Mouse (Mus musculus) liver, embryonic 11.5 days (tissue): ENCODE measurements at regions not wholly inside any gene's neighbourhood (a gene's known extent, or its start where the extent isn't known, plus 50 kb on each side); places are given as distances from the start of the nearest gene placed in this dataset.
"Not testable (repeated sequence)": the region's sequence is repeated elsewhere in the genome, so short reads cannot be mapped to it uniquely, and the experiment has no call there.

Experiments
- ATAC-seq: fragments of 200-750 bp; cut with Nextera tagmentation; replicated peaks from 2 replicates; pipeline ENCODE4 v1.8.0; 2017; ENCODE audit warnings: moderate number of reproducible peaks, mild to moderate bottlenecking, moderate TSS enrichment, moderate library complexity; ENCODE audit not compliant: low FRiP score
- DNase-seq: peaks from one replicate; pipeline ENCODE4 v3.0.0-alpha.2; 2017; ENCODE audit warnings: low spot score
- H3K27ac ChIP-seq: fragments of 300-500 bp; sonication (generic); 2 replicates; pipeline ENCODE4 v1.5.1; 2014; ENCODE audit warnings: mild to moderate bottlenecking, low read depth, low read length, control low read depth
- H3K27me3 ChIP-seq: fragments of 300-500 bp; sonication (generic); replicated peaks from 2 replicates; pipeline ENCODE4 v1.6.1; 2014; ENCODE audit warnings: low read length, mixed read lengths; ENCODE audit not compliant: control insufficient read depth, insufficient read depth
- H3K36me3 ChIP-seq: fragments of 300-500 bp; sonication (generic); 2 replicates; pipeline ENCODE4 v1.6.1; 2014; ENCODE audit warnings: mild to moderate bottlenecking, low read length, moderate library complexity, mixed read lengths; ENCODE audit not compliant: control insufficient read depth, insufficient read depth
- H3K4me1 ChIP-seq: fragments of 300-500 bp; sonication (generic); replicated peaks from 2 replicates; pipeline ENCODE4 v1.6.1; 2014; ENCODE audit warnings: low read length, mixed read lengths; ENCODE audit not compliant: control insufficient read depth, insufficient read depth
- H3K4me2 ChIP-seq: fragments of 300-500 bp; sonication (generic); 2 replicates; pipeline ENCODE4 v1.6.1; 2014; ENCODE audit warnings: mild to moderate bottlenecking, control low read depth, moderate library complexity
- H3K4me3 ChIP-seq: fragments of 300-500 bp; sonication (generic); 2 replicates; pipeline ENCODE4 v1.5.1; 2014; ENCODE audit warnings: low read depth, low read length, control low read depth
- H3K9ac ChIP-seq: fragments of 300-500 bp; sonication (generic); 2 replicates; pipeline ENCODE4 v1.6.1; 2014; ENCODE audit warnings: low read depth, low read length, control low read depth
- H3K9me3 ChIP-seq: fragments of 300-500 bp; sonication (generic); 2 replicates; pipeline ENCODE4 v1.6.1; 2016; ENCODE audit warnings: low read length, inconsistent platforms, mixed read lengths; ENCODE audit not compliant: control insufficient read depth
- WGBS: fragments of 180-500 bp; shearing (Covaris S2); extraction: QIAGEN DNeasy Blood & Tissue Kit; methylation state at CpG from one replicate; pipeline ENCODE4 v1.1.7; 2014; 5-methylcytosine and 5-hydroxymethylcytosine counted together

DNA sequence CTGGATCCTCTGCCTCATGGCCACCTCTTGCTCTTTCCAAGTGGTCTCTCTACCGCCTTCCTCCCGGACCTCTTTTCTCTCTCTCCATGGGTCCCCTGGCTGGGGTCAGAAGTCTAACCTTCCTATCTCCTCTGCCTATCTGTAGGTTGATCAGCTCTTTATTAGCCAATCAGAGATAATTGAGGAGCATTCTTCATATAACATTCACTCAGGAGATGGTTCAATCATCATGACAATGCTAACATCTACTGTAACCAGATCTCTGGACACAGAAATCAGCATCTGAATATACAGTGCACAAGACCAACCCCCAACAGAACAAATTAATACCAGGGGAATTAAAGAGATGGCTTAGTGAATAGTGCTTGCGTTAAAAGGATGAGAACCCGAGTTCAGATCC is 492.1 kb upstream of the Smim15 start:
- 88% methylated on average over 4 of the region's 4 CpGs for WGBS
- Histone ChIP-seq H3K4me1 (no peaks in the 10 kb centered on the region), H3K27me3 (no peaks in the 10 kb centered on the region), H3K36me3 (no peaks in the 10 kb centered on the region), H3K4me3 (no peak overlapping the region), H3K27ac (no peak overlapping the region), H3K9ac (no peak overlapping the region), H3K9me3 (no peaks in the 10 kb centered on the region), H3K4me2 (no peak overlapping the region)
- DNase-seq, result no peak
- ATAC-seq, result no peak

DNA sequence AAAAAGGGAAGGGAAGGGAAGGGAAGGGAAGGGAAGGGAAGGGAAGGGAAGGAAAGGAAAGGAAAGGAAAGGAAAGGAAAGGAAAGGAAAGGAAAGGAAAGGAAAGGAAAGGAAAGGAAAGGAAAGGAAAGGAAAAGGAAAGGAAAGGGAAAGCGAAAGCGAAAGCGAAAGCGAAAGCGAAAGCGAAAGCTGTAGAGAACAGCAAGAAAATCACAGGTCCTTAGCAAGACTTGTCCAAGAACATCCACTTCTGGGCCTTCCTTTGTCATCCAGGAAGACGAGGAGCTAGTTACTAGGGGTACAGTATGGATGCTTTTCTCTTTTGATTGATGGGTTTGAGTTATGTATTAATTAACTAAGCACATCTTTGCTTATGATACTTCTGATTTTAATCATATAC is 494.3 kb upstream of the Smim15 start:
- WGBS, result 87% methylated on average over 7 of the region's 7 CpGs
- not testable (repeated sequence) for H3K4me3 ChIP-seq, H3K36me3 ChIP-seq

DNA sequence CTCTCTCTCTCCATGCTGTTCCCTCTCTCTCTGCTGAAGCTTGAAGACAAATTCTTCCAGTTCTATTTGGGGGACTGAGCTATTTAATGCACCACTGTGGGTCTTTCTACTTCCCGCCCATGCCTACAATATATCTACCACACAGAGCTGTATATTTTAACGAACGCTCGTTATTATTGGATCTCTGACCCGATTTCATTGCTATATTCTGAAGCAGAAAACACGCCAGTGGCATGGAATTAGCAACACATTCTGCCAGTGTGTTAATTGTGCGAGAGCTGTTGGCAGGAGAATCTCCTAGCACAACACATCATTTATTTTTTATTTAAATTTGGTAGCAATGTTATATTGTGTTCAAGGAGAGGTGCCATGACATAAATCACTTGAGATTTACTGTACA is 497.2 kb upstream of the Smim15 start:
- no peaks in the 10 kb centered on the region for H3K27me3 ChIP-seq
- WGBS, result 88% methylated on average over 7 of the region's 7 CpGs
- H3K4me1 ChIP-seq, result no peaks in the 10 kb centered on the region
- no peaks in the 10 kb centered on the region for H3K36me3 ChIP-seq
- DNase-seq (no peak), ATAC-seq (no peak)
- H3K4me3 ChIP-seq, result no peak overlapping the region
- no peak overlapping the region for H3K9ac ChIP-seq
- no peak overlapping the region for H3K4me2 ChIP-seq
- no peak overlapping the region for H3K27ac ChIP-seq
- no peaks in the 10 kb centered on the region for H3K9me3 ChIP-seq

More for the DNA sequence above, 494.3 kb upstream of the Smim15 start:
- not testable (repeated sequence) for DNase-seq, ATAC-seq, H3K27me3 ChIP-seq, H3K9me3 ChIP-seq, H3K9ac ChIP-seq, H3K4me1 ChIP-seq, H3K27ac ChIP-seq, H3K4me2 ChIP-seq

DNA sequence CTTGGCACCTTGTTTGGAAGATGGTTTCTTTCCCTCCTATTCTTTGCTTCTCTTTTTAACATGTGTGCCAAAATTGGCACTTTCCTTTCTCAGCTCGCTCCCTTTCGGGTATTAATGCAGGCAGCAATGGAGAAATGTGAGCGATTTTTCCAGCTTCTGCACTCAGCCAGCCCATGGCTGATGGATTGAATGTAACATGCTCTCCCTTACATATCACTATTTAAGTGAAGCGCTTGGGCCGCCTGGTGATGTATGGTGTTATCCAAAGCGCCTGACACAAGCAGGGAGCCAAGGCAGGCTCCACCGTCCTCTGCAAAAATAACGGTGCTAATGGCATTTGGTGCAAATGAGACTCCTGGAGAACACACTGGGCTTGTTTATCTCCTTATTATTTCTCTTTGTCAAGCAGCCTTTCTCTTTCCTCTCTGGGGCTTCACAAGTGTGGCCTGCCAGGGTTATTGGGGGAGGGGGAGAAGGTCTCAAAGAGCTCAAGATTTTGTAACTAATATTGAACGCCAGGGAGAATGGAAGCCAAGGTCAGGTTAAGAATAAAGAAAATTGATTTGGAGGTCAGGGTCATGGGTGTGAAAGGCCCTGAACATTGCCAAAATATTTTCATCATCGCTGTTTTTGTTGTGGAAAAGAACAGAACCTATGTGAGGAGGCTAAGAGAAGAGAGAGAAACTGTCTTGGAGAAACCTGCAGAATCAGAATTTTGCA is 497.9 kb upstream of the Smim15 start:
- no peak for ATAC-seq
- Histone ChIP-seq H3K4me1 (no peaks in the 10 kb centered on the region), H3K27ac (no peak overlapping the region), H3K4me3 (no peak overlapping the region), H3K9me3 (no peaks in the 10 kb centered on the region), H3K4me2 (no peak overlapping the region), H3K9ac (no peak overlapping the region), H3K27me3 (no peaks in the 10 kb centered on the region), H3K36me3 (no peaks in the 10 kb centered on the region)
- WGBS, result 71% methylated on average over 10 of the region's 10 CpGs
- DNase-seq, result no peak

DNA sequence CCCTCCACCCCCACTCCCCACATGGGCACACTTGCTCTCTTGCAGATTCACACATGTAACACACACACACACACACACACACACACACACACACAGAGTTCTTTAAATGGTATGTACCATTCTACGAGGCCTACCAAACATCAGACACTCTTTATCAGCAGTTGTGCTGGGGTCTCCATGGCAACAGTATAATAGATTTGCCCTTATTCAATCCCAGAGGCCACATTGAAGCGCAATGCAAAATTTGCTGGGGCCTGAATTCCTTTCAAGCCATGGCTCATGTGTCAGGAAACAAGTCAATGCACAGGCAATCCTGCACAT is 502.7 kb upstream of the Smim15 start:
- no peak for ATAC-seq
- Histone ChIP-seq H3K27me3 (no peaks in the 10 kb centered on the region), H3K9ac (no peak overlapping the region), H3K4me2 (no peak overlapping the region), H3K36me3 (no peaks in the 10 kb centered on the region), H3K4me1 (no peaks in the 10 kb centered on the region), H3K9me3 (no peaks in the 10 kb centered on the region), H3K27ac (no peak overlapping the region), H3K4me3 (no peak overlapping the region)
- WGBS, result 51% methylated on average over 2 of the region's 2 CpGs
- DNase-seq, result no peak

DNA sequence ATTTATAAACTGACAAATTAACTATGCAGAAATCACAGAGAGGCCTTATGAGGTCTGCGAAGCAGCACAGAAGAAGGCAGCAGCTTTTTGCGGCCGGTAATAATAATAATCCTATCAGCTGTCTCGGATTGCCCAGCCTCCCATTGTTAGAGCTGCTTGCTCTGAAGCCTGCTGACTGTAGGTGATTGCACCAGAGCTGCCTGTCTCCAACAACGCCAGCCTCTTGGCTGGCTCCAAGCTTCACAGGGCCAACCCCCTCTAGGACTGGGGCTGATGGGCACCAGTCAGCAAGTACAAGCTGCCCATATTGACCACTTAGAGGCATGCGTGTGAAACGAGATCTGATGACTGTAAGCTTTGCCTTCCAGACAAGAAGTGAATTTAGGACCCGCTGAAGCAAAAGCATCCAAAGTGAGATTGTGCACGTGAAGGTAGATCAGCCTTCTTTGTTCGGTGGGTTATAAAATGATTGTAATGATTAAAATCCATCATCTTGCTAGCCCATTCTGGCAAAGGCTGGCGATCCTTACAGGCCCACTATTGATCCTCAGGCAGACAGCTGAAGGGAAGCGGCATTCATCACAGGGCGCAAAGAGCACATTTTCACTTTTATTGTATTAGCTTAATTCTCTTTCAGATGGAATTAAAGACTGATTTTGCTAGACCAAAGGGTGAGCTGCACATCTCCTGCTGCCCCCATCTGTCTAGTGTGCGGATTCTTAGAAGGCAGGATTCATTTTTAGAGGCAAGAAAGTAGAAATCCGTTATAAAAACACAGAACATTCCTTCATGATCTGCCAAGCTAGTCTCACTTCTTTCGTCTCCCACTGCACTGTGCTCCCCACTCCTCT is 503.2 kb upstream of the Smim15 start:
- no peak overlapping the region for H3K27ac ChIP-seq
- H3K4me3 ChIP-seq, result no peak overlapping the region
- no peak overlapping the region for H3K4me2 ChIP-seq
- no peak overlapping the region for H3K9ac ChIP-seq
- no peak for DNase-seq
- ATAC-seq, result no peak
- H3K4me1 ChIP-seq, result no peaks in the 10 kb centered on the region
- no peaks in the 10 kb centered on the region for H3K36me3 ChIP-seq
- 80% methylated on average over 16 of the region's 16 CpGs for WGBS
- no peaks in the 10 kb centered on the region for H3K9me3 ChIP-seq
- H3K27me3 ChIP-seq, result no peaks in the 10 kb centered on the region

DNA sequence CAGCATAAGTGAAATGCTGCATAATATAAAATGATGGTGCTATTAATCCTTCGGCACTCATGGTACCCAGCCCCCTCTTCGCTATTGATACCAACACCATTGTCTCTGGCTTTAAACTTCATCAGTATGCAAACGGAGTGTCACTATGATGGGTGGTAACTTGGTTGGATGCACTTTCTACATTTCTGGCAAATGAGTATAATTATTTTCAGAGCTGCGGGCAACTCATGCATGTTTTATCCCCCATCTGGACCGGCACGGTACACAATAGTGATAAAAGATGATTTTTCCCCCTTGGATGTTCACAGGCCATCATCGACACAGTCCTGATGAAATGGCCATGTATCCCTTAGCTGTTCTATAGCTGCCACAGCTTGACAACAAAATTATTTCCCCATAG is 503.9 kb upstream of the Smim15 start:
- no peak overlapping the region for H3K9ac ChIP-seq
- ATAC-seq, result no peak
- DNase-seq, result no peak
- H3K27me3 ChIP-seq, result no peaks in the 10 kb centered on the region
- WGBS, result 89% methylated on average over 7 of the region's 7 CpGs
- H3K36me3 ChIP-seq, result no peaks in the 10 kb centered on the region
- no peak overlapping the region for H3K4me3 ChIP-seq
- H3K9me3 ChIP-seq, result no peaks in the 10 kb centered on the region
- H3K27ac ChIP-seq, result no peak overlapping the region
- no peaks in the 10 kb centered on the region for H3K4me1 ChIP-seq
- no peak overlapping the region for H3K4me2 ChIP-seq

DNA sequence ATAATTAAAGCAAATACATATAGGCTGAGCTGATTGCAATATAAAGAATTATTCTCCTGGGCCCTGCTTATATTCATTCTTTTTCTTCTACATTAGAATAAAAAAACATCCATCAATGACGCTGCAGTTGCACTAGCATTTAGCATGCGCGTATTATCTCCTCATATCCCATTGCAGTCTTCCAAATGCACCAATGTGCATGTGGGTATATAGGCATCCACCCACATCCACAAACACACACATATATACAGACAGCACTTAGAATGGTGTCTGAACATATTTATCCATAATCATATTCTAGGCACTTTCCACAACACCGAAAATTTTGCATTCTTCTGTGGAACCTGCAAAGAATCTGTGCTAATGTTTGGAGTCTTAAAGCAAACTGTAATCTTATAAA is 504.4 kb upstream of the Smim15 start:
- no peak overlapping the region for H3K4me2 ChIP-seq
- no peak for DNase-seq
- H3K36me3 ChIP-seq, result no peaks in the 10 kb centered on the region
- H3K27me3 ChIP-seq, result no peaks in the 10 kb centered on the region
- H3K27ac ChIP-seq, result no peak overlapping the region
- H3K4me1 ChIP-seq, result no peaks in the 10 kb centered on the region
- H3K4me3 ChIP-seq, result no peak overlapping the region
- no peak overlapping the region for H3K9ac ChIP-seq
- no peaks in the 10 kb centered on the region for H3K9me3 ChIP-seq
- WGBS, result 94% methylated on average over 4 of the region's 4 CpGs
- no peak for ATAC-seq

DNA sequence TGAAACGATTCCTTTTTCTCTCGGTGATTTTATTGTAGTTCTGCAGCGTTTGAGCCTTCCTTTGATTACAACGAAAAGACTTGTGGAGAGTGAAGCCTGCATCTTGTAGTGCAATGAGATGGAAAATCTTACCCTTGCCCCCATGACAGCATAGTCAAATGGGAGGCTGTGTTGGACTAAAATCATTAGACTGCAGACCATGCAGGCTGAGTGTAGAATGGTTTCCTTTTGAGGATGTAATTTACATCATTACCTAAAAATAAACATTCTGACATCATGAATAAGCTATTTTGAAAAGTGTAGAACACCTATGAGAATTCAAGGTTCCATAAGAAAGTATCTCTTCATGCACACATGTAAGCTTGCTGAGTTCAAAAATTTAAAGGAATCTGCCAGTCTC is 504.9 kb upstream of the Smim15 start:
- Histone ChIP-seq H3K4me1 (no peaks in the 10 kb centered on the region), H3K27me3 (no peaks in the 10 kb centered on the region), H3K4me3 (no peak overlapping the region), H3K9me3 (no peaks in the 10 kb centered on the region), H3K9ac (no peak overlapping the region), H3K36me3 (no peaks in the 10 kb centered on the region), H3K27ac (no peak overlapping the region), H3K4me2 (no peak overlapping the region)
- ATAC-seq (no peak), DNase-seq (no peak)
- WGBS, result 82% methylated on average over 4 of the region's 4 CpGs
